Mouse (Mus musculus): Measurements from ENCODE around the gene Tnfaip2.
A peak's percentile ranks its signal among the peaks of the same experiment; 100 is the strongest.

The Tnfaip2 gene

GRCm38 (mm10) chr12:111478924-111479323 lies 36.7 kb downstream of the Tnfaip2 start:
- no peak for DNase-seq

GRCm38 (mm10) chr12:111479917-111480316 lies 37.6 kb downstream of the Tnfaip2 start:
- DNase-seq: peak in 1 of 2 experiments; percentile 81

- peak in 1 of 2 experiments; percentile 57 for DNase-seq
Observed at GRCm38 (mm10) chr12:111485046-111485651, 42.9 kb downstream of the Tnfaip2 start.

GRCm38 (mm10) chr12:111485652-111486306 lies 43.5 kb downstream of the Tnfaip2 start, which contains the start of gene Gm266:
Gene Gm266 (minus strand): TSS chr12:111485823.
- peak in 1 of 2 experiments; percentile 53 for DNase-seq

GRCm38 (mm10) chr12:111486455-111486854 lies 44.2 kb downstream of the Tnfaip2 start:
- no peak for DNase-seq

- DNase-seq: peak; percentile 39
Observed at GRCm38 (mm10) chr12:111489261-111489865, 47.1 kb downstream of the Tnfaip2 start.

- no peak for DNase-seq
Observed at GRCm38 (mm10) chr12:111494931-111495330, 52.7 kb downstream of the Tnfaip2 start.

- peak in 1 of 2 experiments; percentile 57 for DNase-seq
Observed at GRCm38 (mm10) chr12:111497076-111497475, 54.8 kb downstream of the Tnfaip2 start.

GRCm38 (mm10) chr12:111499617-111500016 lies 57.3 kb downstream of the Tnfaip2 start:
- no peak for DNase-seq

GRCm38 (mm10) chr12:111500725-111501124 lies 58.5 kb downstream of the Tnfaip2 start:
- DNase-seq: no peak

- DNase-seq: peak; percentile 20
Observed at GRCm38 (mm10) chr12:111503063-111503567, 60.8 kb downstream of the Tnfaip2 start.

GRCm38 (mm10) chr12:111503571-111503970 lies 61.3 kb downstream of the Tnfaip2 start:
- no peak for DNase-seq

All from kidney, postnatal 36 days (tissue).